Mouse (Mus musculus) yolk sac, embryonic 10.5 days (tissue): ENCODE measurements around the gene Zfp827.

ENCODE experiments used
- DNase-seq: peaks from one replicate; pipeline ENCODE4 v3.0.0-alpha.2; 2017; ENCODE audit warnings: low spot score

Zfp827 gene

DNA sequence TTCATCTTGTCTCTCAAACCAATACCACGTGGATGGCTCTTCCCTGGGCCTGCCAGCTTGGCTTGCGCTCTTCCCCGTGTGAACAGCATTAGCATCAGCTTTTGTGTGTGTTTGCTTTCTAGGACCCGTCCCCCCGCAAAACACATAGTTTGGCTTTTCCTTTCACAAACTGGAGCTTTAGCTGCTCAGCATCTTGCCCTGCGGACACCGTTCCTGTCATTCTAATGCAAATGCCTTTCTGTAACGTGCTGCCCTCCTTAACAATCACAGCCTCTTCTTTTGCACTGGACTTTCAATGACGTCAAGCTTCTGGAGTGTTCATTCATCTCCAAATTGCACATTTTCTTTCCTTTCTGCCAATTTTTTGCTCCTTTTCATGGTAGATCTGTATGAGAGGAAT is 196.1 kb downstream of the Zfp827 start:
- DNase-seq, result no peak

DNA sequence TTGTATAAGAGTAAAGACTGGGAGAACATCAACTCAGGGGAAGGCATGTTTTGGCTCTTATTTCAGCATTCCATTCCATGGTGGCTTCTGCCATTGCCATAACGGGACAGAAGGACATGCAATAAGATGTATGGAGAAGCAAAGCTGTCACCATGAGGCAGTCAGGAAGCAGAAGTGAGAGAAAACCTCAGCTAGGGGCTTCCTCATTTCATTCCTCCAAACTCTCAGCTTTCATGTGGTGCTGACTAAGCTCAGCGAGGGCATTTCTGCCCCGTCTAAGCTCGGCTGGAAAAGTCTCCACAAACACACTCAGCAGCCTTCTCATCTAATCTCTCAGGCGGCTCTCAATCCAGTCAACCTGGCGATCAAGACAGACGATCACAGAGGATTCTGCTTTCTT is 197.3 kb downstream of the Zfp827 start:
- DNase-seq, result no peak

- DNase-seq, result no peak
Measured at GRCm38 (mm10) chr8:79226046-79226445, 197.8 kb downstream of the Zfp827 start.

- no peak for DNase-seq
Measured at GRCm38 (mm10) chr8:79227194-79227593, 199.0 kb downstream of the Zfp827 start.

DNA sequence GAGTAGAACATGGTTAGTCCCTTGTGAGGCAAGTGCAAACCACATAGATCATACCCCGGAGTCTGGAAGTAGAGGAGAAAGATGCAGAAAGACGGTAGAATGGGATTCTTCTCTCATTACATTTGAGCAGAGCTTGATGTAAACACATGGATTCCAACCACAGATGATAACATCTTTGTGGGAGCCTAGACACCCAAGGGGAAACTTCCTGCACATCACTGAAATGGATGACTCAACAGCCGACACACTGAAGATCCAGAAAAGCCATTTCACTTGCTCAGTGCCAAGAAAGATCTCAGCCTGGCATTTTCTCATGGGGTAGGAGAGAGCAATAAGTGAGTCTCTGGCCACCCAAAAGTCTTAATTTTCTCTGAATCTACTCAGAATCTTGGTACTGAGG is 199.7 kb downstream of the Zfp827 start:
- DNase-seq, result no peak

- DNase-seq, result no peak
Measured at GRCm38 (mm10) chr8:79229266-79229888, 201.1 kb downstream of the Zfp827 start.

- DNase-seq, result no peak
Measured at GRCm38 (mm10) chr8:79239320-79239719, 211.1 kb downstream of the Zfp827 start.

- DNase-seq, result no peak
Measured at GRCm38 (mm10) chr8:79239996-79240395, 211.8 kb downstream of the Zfp827 start.
